Mouse (Mus musculus) lung, postnatal 25 days (tissue): Measurements from ENCODE around the gene Egr2.

Experiments
- DNase-seq: peaks from one replicate; pipeline ENCODE4 v3.0.0; 2022; ENCODE audit warnings: low spot score

The Egr2 gene

DNA sequence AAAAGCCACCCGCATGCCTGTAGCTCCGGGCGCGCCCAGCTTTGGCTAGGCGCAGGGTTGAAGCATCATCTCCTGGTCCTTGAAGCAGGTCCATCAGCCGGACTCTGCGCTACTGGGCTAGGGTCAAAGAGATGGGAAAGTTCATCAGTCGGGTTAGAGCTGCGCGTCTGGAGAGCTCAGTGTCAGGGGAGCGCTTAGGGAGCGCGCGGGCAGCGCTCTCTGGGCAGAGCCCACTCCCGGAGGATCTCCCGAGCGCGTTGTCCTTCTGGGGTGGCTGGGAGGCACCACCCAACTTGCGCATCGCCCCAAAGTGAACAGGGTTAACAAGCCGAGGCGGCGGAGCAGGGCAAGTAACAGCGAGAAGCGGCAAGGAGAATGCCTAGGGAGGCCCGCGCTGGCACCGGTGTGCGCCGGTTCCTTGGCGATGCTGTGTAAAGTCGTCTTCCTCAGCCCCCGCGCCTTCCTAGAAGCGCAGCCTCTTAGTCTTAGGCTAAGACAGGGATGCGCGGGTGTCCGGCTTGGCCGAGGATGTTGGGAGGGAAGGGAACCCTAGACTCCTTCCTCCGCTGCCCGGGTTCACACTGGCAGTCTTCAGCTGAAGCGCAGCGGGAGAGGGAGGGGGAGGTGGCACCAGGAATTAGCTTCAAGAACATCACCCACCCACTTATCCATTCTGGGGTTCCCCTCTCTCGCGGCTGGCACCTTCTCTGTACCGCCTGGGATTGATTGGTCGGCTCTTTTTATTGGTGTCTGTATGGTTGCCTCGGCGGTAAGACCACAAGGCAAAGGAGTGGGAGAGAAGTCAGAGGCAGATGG, 3.5 kb downstream of the Egr2 start:
- peak; percentile 5 for DNase-seq

DNA sequence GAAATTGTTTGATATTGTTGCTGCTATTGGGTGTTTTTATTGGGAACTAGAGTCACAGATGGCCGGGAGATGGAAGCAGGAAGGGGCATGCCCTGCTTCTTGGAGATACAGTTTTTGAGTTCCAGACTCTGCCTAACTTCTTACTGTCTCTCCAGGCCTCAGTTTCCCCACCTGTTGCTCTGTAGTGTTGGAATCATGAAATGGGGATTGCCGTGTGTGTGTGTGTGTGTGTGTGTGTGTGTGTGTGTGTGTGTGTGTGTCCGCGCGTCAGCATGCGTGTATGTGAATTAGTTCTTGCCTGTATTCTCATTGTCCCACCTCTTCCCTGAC, 4.1 kb downstream of the Egr2 start:
- no peak for DNase-seq

- DNase-seq, result no peak
These were observed 5.3 kb downstream of the Egr2 start for GRCm38 (mm10) chr10:67540591-67540990.

DNA sequence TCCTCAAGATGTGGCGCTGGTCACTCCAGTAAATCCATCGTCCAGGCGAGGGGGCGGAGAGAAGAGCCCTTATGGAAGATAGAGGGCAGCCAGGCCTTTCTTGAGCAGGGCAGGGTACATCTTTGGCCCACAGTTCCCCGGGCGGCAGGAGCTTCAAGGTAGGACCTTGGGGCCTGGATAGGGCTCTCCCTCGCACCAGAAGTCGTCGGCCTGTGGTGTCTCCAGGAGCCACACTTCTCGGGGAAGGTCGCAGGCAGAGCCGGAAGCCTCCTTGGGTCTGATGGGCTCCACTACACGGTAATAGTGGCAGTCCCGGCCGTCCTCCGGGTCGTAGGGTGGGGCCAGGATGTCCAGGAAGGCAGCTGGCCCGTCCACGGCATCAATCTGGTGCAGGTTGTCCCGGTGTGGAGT, 12.6 kb downstream of the Egr2 start:
- DNase-seq, result no peak

DNA sequence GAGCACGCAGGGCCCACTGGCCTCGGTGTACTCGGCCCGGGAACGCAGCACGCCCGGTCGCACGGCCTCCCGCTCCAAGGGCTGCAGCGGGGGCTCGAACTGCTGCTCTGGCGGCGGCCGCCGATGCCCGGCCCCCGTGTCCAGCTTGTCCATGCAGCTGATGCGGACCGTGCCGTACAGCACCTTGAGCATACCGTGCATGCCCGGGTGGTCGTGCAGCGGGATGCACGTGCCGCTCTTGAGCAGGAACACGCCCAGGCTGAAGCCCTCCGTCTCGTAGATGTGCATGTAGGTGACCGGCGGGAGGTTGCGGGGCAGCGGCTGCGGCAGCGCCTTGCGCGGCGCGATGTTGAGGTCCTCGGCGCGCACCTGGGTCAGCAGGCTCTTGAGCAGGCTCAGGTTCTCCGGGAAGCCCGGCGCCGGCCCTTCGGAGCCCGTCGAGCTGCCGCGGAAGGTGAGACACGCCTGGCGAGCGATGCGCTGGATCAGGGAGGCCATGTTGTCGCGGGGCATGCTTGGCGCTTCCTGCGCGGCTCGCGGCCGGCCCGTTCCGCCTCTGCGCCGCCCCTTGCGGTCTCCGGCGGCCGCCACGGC, 13.1 kb downstream of the Egr2 start:
- peak; percentile 15 for DNase-seq

GRCm38 (mm10) chr10:67548877-67549731, 13.8 kb downstream of the Egr2 start, which contains the start of gene Ado:
Ado (minus strand) TSS chr10:67548955.
- DNase-seq, result peak; percentile 85

GRCm38 (mm10) chr10:67558053-67558452, 22.8 kb downstream of the Egr2 start:
- no peak for DNase-seq

DNA sequence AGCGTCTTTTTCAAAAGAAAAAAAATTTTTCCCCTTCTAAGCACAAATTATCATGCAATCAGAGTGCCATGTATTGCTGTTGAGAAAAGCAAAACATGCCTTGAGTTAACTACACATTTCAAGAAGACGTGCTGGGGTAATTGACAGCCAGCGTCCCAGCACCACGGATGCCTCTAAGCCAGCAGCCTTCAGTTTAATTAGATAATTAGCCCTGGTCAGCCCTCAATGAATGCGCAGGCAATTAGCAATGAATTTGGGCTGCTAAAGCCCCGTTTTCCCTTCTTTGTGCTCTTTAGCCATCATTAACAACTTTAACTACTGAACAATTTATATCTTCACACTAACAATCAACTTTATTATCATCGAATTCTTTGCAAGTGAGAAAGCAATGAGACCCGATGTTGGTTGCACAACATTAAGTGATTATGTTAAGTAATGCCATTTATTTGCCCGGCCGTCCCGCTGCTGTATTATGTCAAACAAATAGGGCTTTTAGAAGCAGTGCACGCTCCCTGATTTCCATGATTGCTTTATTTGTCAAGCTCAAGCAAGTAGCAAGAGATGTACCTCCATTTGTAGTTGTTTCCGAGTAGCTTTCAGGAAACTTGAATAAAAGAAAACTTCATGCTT, 24.6 kb downstream of the Egr2 start:
- no peak for DNase-seq

DNA sequence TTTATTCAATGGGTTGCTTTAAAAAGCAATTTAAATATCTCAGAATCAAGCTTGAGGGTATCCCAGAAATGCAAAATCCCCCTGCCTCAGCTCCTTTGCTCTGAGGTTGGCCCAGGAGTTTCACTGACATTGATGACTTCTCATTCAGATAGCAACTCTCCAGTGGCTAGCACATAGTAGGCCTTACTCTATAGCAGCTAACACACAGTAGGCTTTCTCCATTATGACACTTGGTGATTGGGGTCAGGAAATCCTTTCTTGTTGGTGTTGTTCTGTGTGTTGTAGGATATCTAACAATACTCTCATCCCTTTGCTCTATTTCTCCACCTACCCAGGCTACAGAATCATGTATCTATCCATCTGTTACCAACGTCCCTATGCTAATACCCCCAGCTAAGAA, 25.9 kb downstream of the Egr2 start:
- DNase-seq, result no peak

DNA sequence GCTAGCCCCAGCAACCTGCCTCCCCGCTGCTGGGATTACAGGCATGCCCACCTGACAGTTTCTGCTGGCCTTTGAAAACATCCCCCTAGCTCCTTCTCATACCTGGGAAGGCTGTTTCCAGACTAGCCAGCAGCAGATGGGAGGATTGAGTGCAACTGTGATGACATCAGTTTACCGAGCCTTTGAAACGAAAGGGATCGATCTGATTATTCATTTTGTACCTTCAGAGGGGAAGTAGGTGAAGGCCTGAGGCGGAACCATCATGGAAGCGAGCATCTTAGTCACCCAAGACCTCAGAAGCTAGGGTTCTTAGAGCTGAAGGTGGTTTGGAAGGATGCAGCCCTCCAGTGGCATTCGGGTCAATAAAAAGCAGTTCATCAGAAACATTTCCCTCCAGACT, 29.2 kb downstream of the Egr2 start:
- no peak for DNase-seq

GRCm38 (mm10) chr10:67566104-67566503, 30.8 kb downstream of the Egr2 start:
- DNase-seq, result peak; percentile 4

DNA sequence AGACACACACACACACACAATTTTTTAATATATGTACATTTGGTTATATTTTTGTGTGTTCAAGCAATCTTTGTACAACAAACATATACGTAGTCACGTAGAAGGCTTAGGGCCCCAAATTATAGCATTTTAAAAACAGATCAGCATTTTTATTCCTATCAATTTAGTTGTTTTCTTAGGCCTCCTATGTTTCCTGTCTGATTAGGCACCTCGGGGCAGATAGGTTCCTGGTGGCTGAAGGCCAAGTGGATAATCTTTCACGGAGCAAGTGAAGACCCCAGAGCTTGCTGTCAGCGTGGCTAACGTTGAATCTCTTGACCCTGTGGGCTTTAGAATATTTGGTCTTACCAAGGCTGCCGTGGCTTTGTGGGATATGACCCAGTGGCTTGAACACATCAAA, 34.3 kb downstream of the Egr2 start:
- no peak for DNase-seq

DNA sequence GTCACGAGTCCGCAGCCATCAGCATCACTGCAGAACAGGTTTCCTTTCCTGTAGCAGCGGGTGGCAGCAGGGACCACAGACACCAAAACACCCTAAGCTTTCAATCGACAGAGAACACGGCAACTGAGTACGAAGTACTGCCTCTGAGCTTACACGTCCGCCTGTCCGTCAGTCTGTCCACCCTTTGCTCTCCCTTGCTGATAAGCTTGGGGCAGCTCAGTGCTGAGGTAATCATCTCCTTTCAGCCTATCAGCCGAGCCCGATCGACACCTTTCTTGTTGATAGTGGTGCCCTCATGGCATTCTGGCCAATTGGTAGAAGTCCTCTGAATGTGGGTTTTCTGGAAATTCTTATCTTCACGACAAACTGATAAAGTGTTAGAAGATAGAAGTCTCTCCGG, 36.2 kb downstream of the Egr2 start:
- no peak for DNase-seq

GRCm38 (mm10) chr10:67573310-67573709, 38.0 kb downstream of the Egr2 start:
- DNase-seq, result no peak

GRCm38 (mm10) chr10:67579830-67580229, 44.6 kb downstream of the Egr2 start:
- no peak for DNase-seq

DNA sequence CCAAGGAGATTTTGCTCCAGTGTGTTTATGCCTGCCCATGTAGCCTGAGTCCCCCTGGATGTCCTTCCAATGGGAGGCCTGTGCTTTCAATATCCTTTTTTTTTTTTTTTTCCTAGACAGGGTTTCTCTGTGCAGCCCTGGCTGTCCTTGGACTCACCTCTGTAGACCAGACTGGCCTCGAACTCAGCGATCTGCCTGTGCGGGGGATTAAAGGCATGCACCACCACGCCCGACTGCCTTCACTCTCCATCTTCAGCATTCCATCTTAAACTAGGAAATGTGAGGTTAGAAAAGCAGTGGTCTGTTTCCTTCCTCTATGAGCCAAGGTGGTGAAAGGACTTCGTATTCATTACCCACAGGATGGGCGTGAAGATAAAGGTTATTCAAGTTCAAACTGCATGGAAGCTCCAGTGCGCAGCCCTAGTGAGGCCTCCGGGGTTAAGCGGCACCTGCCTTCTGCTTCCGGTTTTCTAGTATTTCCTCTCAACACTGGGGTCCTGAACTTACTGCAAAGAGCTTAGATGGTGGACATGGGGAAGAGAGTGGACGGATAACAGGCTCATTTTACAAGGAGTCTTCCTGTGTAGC, 46.5 kb downstream of the Egr2 start:
- DNase-seq, result no peak

- DNase-seq, result peak; percentile 32
These were observed 50.8 kb downstream of the Egr2 start for GRCm38 (mm10) chr10:67585873-67586610.
